Mouse (Mus musculus): ENCODE results near the gene Smox.
A peak's percentile ranks its signal among the peaks of the same experiment; 100 is the strongest.

Smox gene

DNA sequence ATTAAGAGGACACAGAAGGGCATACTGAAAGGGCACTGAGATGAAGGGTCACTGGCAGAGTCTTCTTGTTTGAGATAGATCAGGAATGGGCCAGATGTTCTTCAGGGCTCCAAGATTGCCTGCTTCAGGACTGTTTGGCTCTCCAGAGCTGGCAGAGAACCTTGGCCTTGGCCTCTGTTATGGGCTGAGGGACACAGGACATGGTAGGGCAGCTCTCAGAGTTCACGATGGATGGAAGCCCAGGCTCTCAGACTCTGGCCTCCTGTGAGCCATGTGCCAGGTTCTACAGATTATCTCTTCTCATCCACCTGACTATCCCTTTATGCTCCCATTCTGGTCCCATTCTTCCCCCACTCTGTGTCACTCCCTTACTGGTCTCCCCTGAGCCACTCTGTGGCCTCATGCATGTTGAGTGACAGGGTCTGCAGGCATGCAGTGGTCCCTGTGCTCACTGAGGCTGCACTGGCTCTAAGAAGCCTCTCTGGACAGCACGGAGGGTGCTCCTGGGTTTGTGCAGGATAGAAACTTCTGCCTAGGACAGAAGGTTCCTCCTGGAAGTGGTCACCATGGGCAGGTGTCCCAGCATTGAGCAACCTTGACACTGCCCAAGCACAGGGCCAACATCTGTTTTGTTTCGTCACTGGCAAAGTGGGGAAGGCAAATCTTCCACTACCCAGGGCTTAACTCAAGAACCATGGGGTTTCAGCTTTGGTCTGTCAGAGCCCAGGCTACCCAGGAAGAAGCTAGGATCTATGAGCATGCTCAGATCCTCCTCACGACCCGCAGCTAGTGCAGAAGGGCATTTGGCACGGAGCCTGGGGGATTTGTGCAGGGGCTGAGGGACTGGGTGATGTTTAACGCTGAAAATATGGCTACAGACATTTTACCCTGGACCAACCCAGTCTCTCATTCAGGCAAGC is 60.7 kb downstream of the Smox start:
- DNase-seq (ENCODE audit: low read depth, low spot score): no peak

DNA sequence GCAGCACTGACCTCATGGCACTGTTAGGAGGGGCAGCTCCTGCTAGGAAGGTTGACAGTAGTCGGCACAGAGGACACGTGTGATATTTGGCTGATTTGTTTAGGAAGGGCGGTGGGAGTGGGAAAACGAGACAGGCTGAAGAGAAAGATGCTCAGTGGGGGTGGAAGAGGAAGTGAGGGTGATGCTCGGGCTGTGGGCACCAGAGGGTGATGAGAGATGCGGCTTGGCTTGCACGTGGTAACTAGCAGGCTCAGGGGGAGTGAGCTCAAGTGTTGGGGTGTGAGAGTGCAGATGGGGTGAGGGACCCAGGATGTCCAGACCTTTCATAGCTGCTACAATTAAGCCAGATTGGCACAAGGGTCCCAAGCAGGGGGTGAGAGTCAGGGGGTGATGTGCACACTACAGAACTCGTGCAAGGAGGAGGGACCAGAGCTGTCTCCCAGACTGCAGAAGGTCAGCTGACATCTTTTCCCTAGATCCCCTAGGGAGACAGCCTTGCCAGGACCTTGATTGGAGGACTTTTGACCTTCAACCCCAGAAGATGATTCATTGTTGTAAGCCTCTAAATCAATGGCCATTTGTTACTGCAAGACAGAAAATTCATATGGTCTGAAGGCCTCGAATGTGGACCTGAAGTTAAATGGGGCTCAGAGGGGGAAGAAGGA is 61.6 kb downstream of the Smox start:
- no peak for DNase-seq (ENCODE audit: low read depth, low spot score)

DNA sequence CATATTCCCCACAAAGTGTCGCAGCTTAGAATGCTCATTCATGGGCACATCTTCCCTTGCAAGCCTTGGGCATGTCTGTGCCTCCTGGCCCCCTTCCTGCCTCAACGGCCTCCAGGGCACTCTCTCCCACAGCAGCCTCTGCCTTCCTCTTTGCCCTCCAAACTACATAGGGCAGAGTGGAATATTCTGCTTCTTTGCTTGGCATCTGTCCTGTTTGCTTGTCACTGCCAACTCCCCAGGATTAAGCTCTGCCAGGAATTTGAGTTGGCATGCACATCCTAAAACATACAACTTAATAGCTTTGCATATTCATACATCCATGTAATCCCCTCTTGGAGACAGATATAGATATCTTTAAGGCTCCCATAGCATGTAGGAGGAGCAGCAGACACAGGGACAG is 66.6 kb downstream of the Smox start:
- DNase-seq (ENCODE audit: low read depth, low spot score): no peak

DNA sequence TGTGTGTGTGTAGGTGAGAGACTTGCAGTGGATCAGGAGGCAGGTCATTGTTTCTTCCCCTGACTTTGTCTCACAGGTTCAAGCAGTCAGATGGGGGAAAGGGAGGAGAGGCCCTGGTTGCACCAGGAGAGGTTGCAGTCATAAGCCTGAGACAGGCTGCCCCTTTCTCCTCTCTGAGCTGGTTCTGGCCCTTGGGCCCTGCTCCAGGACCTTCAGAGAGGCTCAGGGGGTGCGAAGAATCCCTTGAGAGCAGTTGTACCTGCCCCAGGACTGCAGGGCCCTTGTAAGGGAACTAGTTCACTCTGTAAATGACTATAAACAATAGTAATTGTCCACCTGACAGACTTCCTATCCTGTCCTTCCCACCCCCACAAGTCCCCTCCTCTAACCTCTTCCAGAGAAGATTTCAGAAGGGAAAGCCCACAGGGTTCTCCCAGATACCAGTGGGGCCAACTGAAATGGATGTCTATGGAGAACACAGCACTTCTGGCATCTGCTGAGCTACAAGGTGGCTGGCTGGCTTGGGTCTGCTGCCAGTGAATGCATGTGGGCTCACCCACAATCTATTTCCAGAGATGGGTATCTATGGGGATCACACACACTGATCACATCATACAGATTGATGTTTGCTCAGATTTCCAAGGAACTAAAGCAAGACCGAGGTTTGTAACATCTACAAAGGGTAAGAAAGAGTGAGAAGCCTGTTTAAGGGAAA is 69.1 kb downstream of the Smox start:
- no peak for DNase-seq (ENCODE audit: low read depth, low spot score)

DNA sequence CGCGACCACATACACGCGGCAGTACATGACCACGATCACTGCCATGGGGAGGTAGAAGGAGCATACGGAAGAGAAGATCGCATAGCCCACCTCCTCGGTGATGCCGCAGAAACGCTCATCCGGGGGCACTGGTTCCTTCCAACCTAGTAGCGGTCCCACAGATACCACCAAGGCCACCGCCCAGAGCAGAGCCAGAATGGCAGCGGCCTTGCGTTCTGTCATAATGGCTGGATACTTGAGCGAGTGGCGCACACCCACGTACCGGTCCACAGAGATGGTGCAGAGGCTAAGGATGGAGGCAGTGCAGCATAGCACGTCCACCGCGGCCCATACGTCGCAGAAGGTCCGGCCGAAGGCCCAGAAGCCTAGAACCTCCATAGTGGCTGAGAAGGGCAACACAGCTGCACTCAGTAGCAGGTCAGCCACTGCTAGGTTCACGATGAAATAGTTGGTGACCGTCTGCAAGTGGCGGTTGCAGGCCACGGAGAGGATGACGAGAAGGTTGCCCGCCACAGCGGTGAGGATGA is 70.1 kb downstream of the Smox start:
- no peak for DNase-seq (ENCODE audit: low read depth, low spot score)

DNA sequence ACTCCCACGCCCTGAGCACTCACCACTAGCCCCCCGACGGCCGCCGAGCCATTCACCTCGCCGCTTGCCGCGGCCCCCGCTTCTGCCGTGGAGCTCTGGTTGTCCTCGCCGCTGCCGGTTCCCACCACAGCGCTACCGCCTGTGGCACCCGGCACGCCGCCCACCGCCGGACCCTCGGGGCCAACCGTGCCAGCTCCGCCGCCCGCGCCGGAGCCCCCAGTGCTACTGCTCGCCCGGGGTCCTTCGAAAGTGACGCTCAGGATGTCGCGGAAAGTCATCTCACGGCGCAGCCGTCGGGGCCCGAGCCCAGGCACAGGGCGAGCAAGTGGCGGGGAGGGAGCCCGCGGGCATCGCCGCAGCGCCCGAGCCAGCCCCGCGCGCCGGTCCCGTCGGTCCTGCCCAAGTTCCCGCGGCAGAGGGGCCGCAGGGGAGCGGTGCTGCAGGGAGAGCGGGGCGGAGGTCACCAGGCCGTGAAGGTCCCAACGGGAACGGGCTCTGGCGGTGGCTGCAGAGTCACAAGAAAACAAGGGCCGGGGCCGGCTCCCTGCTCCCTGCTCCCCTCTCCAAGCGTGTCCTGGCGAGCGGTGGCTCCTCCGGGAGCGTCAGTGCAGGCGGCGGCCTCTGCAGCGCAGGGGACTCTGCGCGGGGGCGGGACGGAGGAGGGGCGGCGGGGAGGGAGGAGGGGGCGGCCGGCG is 70.7 kb downstream of the Smox start, which contains the start of gene Adra1d:
TSS of gene Adra1d (minus strand) at position 393 of the 695 bp plus-strand sequence.
- DNase-seq (ENCODE audit: low read depth, low spot score): no peak

DNA sequence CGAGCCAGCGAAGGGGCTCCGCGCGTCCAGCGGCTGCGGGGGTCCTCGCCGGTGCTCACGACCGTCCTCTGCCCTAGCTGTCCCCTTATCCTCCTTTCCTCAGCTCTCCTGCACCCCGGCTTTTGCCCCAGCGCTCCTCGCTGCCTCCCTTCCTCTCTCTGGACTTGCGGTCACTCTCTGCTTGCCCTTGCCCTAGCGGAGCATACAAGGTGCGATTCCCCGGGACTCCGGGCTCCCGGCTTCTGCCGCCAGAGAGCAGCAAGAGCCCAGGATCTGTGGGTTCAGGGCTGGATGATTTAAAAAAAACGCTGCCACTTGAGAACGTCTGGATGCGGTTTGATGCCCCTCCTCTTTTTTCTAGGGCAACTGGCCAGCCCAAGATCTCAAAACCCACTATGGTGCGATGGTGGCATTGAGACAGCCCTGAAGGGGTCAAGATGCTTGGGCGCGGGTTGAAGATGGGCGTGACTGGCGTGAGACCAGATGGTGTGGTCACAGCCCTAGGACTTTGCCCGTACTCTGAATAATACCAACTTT is 71.4 kb downstream of the Smox start:
- DNase-seq (ENCODE audit: low read depth, low spot score): peak; percentile 36

All from retina, postnatal 7 days (tissue).